Mouse (Mus musculus): ENCODE measurements around the gene Adora2a. TPM values are rescaled to one million over a fixed set of nuclear protein-coding genes. Genes with fewer than 3 reads are reported as not detected.

The Adora2a gene
- total RNA-seq, 2 experiments from 2014 or later, result 9.1 to 9.4 TPM

GRCm38 (mm10) chr10:75307130-75307529 is 9.5 kb upstream of the Adora2a start:
- DNase-seq (ENCODE audit: low spot score in 2 of 2), result no peak

- DNase-seq (ENCODE audit: low spot score in 2 of 2), result no peak
Measured at GRCm38 (mm10) chr10:75312361-75312760, 4.3 kb upstream of the Adora2a start.

- no peak for DNase-seq (ENCODE audit: low spot score in 2 of 2)
Measured at GRCm38 (mm10) chr10:75314190-75314980, 2.3 kb upstream of the Adora2a start.

DNA sequence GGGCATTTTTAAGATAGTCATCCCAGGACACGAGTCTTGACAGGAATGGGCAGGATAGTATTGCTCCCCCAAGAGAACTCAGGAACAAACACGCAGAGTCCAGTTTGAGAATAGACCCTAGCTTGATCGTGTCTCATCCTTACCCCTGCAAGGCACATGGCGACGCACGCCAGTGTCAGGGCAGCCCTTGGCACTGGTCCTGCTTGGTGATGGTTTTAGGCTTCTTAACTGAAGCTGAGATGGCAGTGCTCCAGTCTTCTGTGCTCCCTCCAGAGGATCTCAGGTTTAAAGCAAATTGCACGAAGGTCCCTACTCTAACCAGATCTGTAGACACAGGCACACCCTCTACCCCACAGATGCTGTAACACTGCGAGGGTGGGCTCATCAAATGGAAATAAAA is 921 bp upstream of the Adora2a start:
- DNase-seq (ENCODE audit: low spot score in 2 of 2), result no peak

DNA sequence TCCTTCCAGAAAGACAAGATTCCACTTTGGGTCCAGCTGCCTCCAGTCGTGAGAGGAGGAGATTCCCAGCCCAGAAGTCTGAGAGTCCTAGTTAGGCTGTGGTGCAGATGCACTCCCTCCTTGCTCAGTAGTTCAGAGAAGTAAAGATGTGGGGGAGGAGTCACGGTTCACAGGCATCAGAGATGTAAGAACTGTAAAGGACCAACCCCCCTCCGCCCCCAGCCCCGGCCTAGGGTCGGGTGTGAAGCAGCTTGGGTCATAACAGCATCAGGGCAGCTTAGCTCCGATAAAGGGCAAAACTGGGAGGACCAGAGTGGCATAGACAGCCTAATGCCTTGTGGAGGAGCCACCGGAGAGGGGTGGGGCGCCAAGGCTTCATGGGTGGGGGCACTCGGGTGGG is 205 bp upstream of the Adora2a start:
- DNase-seq (ENCODE audit: low spot score in 2 of 2), result no peak

- peak; percentile 38 to 40 for DNase-seq (ENCODE audit: low spot score in 2 of 2)
Measured at GRCm38 (mm10) chr10:75316908-75317761, 458 bp downstream of the Adora2a start.

- DNase-seq (ENCODE audit: low spot score in 2 of 2), result no peak
Measured at GRCm38 (mm10) chr10:75318206-75318605, 1.5 kb downstream of the Adora2a start.

- no peak for DNase-seq (ENCODE audit: low spot score in 2 of 2)
Measured at GRCm38 (mm10) chr10:75320321-75320720, 3.6 kb downstream of the Adora2a start.

- no peak for DNase-seq (ENCODE audit: low spot score in 2 of 2)
Measured at GRCm38 (mm10) chr10:75322966-75323365, 6.3 kb downstream of the Adora2a start.

DNA sequence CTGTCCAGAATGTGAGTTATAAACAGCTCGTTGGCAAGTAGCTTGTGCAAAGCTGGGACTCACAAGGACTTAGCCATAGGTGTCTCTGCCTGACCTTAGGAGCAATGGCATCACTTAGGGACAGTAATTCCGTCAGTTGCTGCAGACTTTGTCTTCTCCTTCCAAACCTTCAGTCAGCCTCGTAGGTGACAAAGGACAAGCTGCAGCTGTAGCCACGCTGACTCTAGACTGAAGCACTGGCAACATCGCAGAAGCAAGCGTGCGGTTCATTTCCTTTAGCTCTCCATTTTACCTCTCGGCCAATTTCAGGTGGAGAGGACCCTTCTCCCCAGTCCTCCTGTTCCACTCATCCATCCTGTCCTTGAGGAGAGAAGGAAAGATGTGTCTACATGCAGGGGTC is 7.3 kb downstream of the Adora2a start:
- no peak for DNase-seq (ENCODE audit: low spot score in 2 of 2)

GRCm38 (mm10) chr10:75324391-75324790 is 7.7 kb downstream of the Adora2a start:
- DNase-seq (ENCODE audit: low spot score in 2 of 2), result no peak

DNA sequence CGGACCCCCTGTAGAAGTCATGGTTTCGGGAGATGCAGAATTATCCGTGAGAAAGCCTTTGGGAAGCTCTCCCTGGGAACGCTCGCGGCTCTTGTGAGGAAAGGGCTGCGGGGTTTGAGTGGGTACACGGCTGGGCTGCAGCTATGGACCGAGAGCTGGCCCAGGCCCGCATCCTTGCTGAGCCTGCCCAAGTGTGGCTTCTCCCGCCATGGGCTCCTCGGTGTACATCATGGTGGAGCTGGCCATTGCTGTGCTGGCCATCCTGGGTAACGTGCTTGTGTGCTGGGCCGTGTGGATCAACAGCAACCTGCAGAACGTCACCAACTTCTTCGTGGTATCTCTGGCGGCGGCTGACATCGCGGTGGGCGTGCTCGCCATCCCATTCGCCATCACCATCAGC is 9.1 kb downstream of the Adora2a start:
- no peak for DNase-seq (ENCODE audit: low spot score in 2 of 2)

GRCm38 (mm10) chr10:75326553-75326952 is 9.9 kb downstream of the Adora2a start:
- no peak for DNase-seq (ENCODE audit: low spot score in 2 of 2)

- DNase-seq (ENCODE audit: low spot score in 2 of 2), result no peak
Measured at GRCm38 (mm10) chr10:75327081-75327480, 10.4 kb downstream of the Adora2a start.

GRCm38 (mm10) chr10:75328201-75328704 is 11.6 kb downstream of the Adora2a start:
- no peak for DNase-seq (ENCODE audit: low spot score in 2 of 2)

GRCm38 (mm10) chr10:75332268-75332667 is 15.6 kb downstream of the Adora2a start:
- no peak for DNase-seq (ENCODE audit: low spot score in 2 of 2)

DNA sequence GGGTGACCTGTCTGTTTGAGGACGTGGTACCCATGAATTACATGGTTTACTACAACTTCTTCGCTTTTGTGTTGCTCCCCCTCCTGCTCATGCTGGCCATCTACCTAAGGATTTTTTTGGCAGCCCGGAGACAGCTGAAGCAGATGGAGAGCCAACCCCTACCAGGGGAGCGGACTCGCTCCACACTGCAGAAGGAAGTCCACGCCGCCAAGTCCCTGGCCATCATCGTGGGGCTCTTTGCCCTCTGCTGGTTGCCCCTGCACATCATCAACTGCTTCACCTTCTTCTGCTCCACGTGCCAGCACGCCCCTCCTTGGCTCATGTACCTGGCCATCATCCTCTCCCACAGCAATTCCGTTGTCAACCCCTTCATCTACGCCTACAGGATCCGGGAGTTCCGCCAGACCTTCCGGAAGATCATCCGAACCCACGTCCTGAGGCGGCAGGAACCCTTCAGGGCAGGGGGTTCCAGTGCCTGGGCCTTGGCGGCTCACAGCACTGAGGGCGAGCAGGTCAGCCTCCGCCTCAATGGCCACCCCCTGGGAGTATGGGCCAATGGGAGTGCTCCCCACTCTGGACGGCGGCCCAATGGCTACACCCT is 16.6 kb downstream of the Adora2a start:
- no peak for DNase-seq (ENCODE audit: low spot score in 2 of 2)

- DNase-seq (ENCODE audit: low spot score in 2 of 2), result no peak
Measured at GRCm38 (mm10) chr10:75334175-75334574, 17.5 kb downstream of the Adora2a start.

GRCm38 (mm10) chr10:75335075-75335474 is 18.4 kb downstream of the Adora2a start:
- DNase-seq (ENCODE audit: low spot score in 2 of 2), result no peak

GRCm38 (mm10) chr10:75337231-75337630 is 20.6 kb downstream of the Adora2a start:
- DNase-seq (ENCODE audit: low spot score in 2 of 2), result no peak

- DNase-seq (ENCODE audit: low spot score in 2 of 2), result no peak
Measured at GRCm38 (mm10) chr10:75338852-75339251, 22.2 kb downstream of the Adora2a start.

DNA sequence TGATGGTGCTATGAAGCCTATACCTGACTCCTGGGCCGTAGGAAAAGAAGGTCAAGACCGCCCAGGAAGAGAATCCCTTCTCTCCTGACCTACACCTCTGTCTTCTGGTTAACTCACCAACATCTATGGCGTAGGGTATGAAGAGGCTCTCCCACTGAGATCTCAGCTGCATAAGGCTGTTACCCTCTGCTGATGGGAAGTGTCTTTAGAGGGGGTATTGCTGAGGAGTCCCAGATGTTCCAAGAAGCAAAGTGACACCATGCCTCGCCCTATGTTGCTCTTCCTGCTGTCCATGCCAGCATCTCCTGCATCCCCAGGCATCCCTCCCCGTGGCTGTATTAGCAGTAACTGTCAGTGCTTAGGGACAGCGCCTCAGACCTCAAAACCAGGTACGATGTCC is 22.7 kb downstream of the Adora2a start:
- DNase-seq (ENCODE audit: low spot score in 2 of 2), result no peak
